Mouse (Mus musculus) lung, adult 2 months (tissue): Measurements from ENCODE around the gene Wdr90. TPM values are rescaled to one million over a fixed set of nuclear protein-coding genes. Genes with fewer than 3 reads are reported as not detected.

Source experiments
- DNase-seq: peaks from one replicate; pipeline ENCODE4 v3.0.0; 2022
- H3K4me1 ChIP-seq: fragments of 200-500 bp; 2 replicates; pipeline ENCODE4 v1.6.1; 2011; ENCODE audit warnings: low read length; ENCODE audit not compliant: control insufficient read depth, insufficient read depth
- H3K4me3 ChIP-seq: fragments of 200-500 bp; replicated peaks from 2 replicates; pipeline ENCODE3; 2011; ENCODE audit warnings: low read depth, mild to moderate bottlenecking, control low read depth, low read length; ENCODE audit errors: extremely low read depth
- CTCF ChIP-seq: fragments of 200-500 bp; IDR thresholded peaks from 2 replicates; pipeline ENCODE4 v1.5.1; 2011; ENCODE audit warnings: mild to moderate bottlenecking, low read length, control low read depth; ENCODE audit not compliant: insufficient read depth
- POLR2A ChIP-seq: fragments of 200-500 bp; IDR thresholded peaks from 2 replicates; pipeline ENCODE4 v1.6.1; 2011; ENCODE audit warnings: low read depth, mild to moderate bottlenecking, control low read depth, low read length, borderline replicate concordance; ENCODE audit errors: extremely low read depth
- WGBS: fragments of 180-500 bp; shearing (Covaris S2); methylation state at CpG from one replicate; pipeline ENCODE4 v1.1.7; 2018; 5-methylcytosine and 5-hydroxymethylcytosine counted together
- polyA plus RNA-seq: library from polyadenylated mRNA; depleted of rRNA; stranded (reverse); fragments of >200 nt; gene quantifications from 2 replicates; pipeline ENCODE4 v1.2.3, GENCODE M21; 2012

Gene Wdr90
- polyA plus RNA-seq, 1 experiment, result 40.3 TPM

GRCm38 (mm10) chr17:25885636-25886035, 24.3 kb upstream of the Wdr90 start:
- no peak overlapping the region for H3K4me3 ChIP-seq
- TF ChIP-seq CTCF, result peak; percentile 32; the same call in 1 of the 2 replicates
- no peak for TF ChIP-seq POLR2A
- no peak for DNase-seq
- 66% methylated on average over 4 of the region's 4 CpGs for WGBS
- peaks cover 4% of the 10 kb centered on the region; the same call in 1 of the 2 replicates for H3K4me1 ChIP-seq

GRCm38 (mm10) chr17:25883824-25884223, 22.5 kb upstream of the Wdr90 start:
- DNase-seq, result no peak
- Histone ChIP-seq H3K4me3 (no peak overlapping the region), H3K4me1 (peaks cover 4% of the 10 kb centered on the region; the same call in 1 of the 2 replicates)
- 90% methylated on average over 3 of the region's 3 CpGs for WGBS
- TF ChIP-seq POLR2A (no peak), CTCF (no peak)

- 89% methylated on average over 8 of the region's 8 CpGs for WGBS
- Histone ChIP-seq H3K4me1 (peaks cover 4% of the 10 kb centered on the region; the same call in 1 of the 2 replicates), H3K4me3 (no peak overlapping the region)
- no peak for DNase-seq
- TF ChIP-seq CTCF (no peak), POLR2A (no peak)
Observed at GRCm38 (mm10) chr17:25883268-25883667, 22.0 kb upstream of the Wdr90 start.

- H3K4me1 ChIP-seq, result 0 out of 2 replicates have a peak, but pooled peaks cover 1% of the 10 kb centered on the region
- 58% methylated on average over 5 of the region's 5 CpGs for WGBS
- TF ChIP-seq CTCF, result no peak
- TF ChIP-seq POLR2A, result 0 out of 2 replicates have a peak, but pooled peaks have one; percentile 2
- DNase-seq, result no peak
- no peak overlapping the region for H3K4me3 ChIP-seq
Observed at GRCm38 (mm10) chr17:25882306-25882705, 21.0 kb upstream of the Wdr90 start.

- Histone ChIP-seq H3K4me1 (no peaks in the 10 kb centered on the region), H3K4me3 (no peak overlapping the region)
- TF ChIP-seq POLR2A (no peak), CTCF (no peak)
- 67% methylated on average over 4 of the region's 4 CpGs for WGBS
- DNase-seq, result no peak
Observed at GRCm38 (mm10) chr17:25881691-25882090, 20.4 kb upstream of the Wdr90 start.

- no peak for DNase-seq
- TF ChIP-seq POLR2A, result no peak
- no peak for TF ChIP-seq CTCF
- H3K4me1 ChIP-seq, result no peaks in the 10 kb centered on the region; the same call in none of the 2 replicates
- 25% methylated on average over 5 of the region's 5 CpGs for WGBS
- H3K4me3 ChIP-seq, result no peak overlapping the region
Observed at GRCm38 (mm10) chr17:25880913-25881641, 19.8 kb upstream of the Wdr90 start.

GRCm38 (mm10) chr17:25880196-25880910, 19.1 kb upstream of the Wdr90 start, which contains the start of gene Wfikkn1:
Gene Wfikkn1 (minus strand): TSS chr17:25880858.
- 49% methylated on average over 5 of the region's 5 CpGs for WGBS
- DNase-seq, result no peak
- peaks cover 3% of the 10 kb centered on the region for H3K4me1 ChIP-seq
- no peak within 1 kb of the TSS for H3K4me3 ChIP-seq
- TF ChIP-seq CTCF (no peak), POLR2A (no peak)

GRCm38 (mm10) chr17:25879750-25880149, 18.4 kb upstream of the Wdr90 start:
- WGBS, result 77% methylated on average over 8 of the region's 8 CpGs
- TF ChIP-seq CTCF (no peak), POLR2A (no peak)

GRCm38 (mm10) chr17:25879261-25879660, 18.0 kb upstream of the Wdr90 start:
- Histone ChIP-seq H3K4me1 (peaks cover 3% of the 10 kb centered on the region), H3K4me3 (no peak overlapping the region)
- TF ChIP-seq POLR2A (no peak), CTCF (peak; percentile 57)
- DNase-seq, result no peak
- 75% methylated on average over 4 of the region's 4 CpGs for WGBS

More at GRCm38 (mm10) chr17:25879750-25880149, 18.4 kb upstream of the Wdr90 start:
- H3K4me1 ChIP-seq, result peaks cover 3% of the 10 kb centered on the region
- no peak for DNase-seq
- no peak overlapping the region for H3K4me3 ChIP-seq
